Mouse (Mus musculus): Measurements from ENCODE around the gene C2cd5.

GRCm38 (mm10) chr6:143027896-143028295 lies 72.0 kb downstream of the C2cd5 start:
- no peak for TF ChIP-seq CTCF (IDR thresholded peaks at IDR 0.05; ENCODE audit: insufficient read depth, low read length)
- TF ChIP-seq POLR2A (IDR thresholded peaks at IDR 0.05; ENCODE audit: borderline replicate concordance, extremely low read depth, low read depth, low read length): no peak

All from lung, adult 2 months (tissue).